Mouse (Mus musculus): ENCODE results near the gene Cd300ld2.

DNA sequence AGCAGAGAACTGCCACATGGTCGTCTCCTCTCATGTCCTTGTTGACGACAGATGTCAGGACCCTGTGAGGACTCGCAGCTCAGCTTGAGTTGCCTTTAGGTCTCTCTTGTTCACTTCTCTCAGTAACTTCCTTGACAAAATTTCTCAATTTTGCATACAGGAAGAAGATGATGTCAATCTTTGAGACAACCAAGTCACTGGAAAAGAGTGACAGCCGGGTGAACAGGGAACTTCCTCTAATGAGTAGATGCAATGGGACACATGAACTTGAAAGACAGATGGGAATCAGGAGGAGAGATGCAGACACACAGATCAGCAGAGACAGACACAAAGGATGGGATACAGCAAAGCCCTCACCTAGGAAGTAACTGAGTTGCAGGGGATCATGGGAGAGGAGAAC is 26.2 kb downstream of the Cd300ld2 start, which contains the start of gene Cd300ld:
- TF ChIP-seq POLR2A (IDR thresholded peaks at IDR 0.05; ENCODE audit: insufficient read length, low read depth) (no peak), SRF (IDR thresholded peaks at IDR 0.05; ENCODE audit: control insufficient read depth, insufficient read length, low read depth) (no peak), POLR2AphosphoS2 (IDR thresholded peaks at IDR 0.05; ENCODE audit: insufficient read length, low read depth) (no peak), MYOD1 (IDR thresholded peaks at IDR 0.05; ENCODE audit: control insufficient read depth in 1 of 3, insufficient read length in 2 of 3, low read depth in 2 of 3) (no peak), MAX (IDR thresholded peaks at IDR 0.05; ENCODE audit: low read depth) (no peak), MYOG (IDR thresholded peaks at IDR 0.05; ENCODE audit: control insufficient read depth in 1 of 3, insufficient read depth in 1 of 3, insufficient read length in 2 of 3, low read depth in 2 of 3) (no peak)

Measured in myocyte (in vitro differentiated cells).